Mouse (Mus musculus) regulatory T cell (primary cell): ENCODE results near the gene Cers6.

Source experiments
- in situ Hi-C: fragments of 300-600 bp; cut with MboI, MseI; formaldehyde crosslinking; loops from one replicate; pipeline ENCODE4 v1.15.1; 2025; ENCODE audit warnings: high pct_unique_total_duplicates

Cers6 gene

DNA sequence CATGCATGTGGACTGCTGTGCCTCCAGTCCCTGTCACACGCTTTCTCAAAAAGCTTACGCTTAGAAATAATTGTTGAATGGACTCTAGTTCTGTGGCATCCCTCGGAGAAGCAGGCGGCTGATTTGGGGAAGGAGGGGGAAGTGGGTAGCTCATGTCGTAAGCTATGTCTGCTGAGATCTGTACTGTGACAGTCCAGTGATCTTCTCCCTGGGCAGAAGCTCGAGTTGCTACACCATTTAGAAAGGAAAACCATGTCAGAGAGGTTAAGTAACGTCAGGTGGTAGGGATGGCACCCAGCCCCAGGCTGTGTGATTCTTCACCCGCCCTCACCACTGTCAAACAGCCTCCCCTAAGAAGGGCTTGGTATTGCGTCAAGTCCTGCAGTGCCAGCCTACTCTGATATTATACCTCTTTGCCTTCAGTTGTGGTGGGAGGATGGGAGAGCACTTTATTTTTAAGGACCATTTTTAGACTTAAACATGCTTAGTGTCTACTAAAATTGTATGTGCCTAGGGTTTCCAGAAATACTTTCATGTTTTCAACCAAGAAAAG lies 154.0 kb downstream of the Cers6 start:
- in situ Hi-C loops = no loop called here

DNA sequence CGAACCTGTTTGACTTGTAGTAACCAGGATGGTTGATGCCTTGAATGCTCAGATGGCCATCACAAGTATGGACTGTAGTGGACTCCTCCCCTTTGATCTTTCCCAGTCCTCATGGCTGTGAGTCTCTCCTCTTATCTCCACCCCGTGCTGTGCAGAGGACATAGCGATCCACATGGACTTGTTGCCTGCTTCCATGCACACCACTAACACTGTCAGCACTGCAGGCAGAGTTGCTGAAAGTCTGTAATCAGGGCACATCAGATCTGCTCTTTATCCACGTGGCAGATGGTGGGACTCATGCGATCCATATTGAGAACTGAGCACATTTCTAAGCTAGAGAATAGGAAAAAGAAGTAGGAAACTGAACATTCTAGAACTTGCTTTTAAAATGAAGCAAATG lies 154.6 kb downstream of the Cers6 start:
- in situ Hi-C loops = no loop called here

DNA sequence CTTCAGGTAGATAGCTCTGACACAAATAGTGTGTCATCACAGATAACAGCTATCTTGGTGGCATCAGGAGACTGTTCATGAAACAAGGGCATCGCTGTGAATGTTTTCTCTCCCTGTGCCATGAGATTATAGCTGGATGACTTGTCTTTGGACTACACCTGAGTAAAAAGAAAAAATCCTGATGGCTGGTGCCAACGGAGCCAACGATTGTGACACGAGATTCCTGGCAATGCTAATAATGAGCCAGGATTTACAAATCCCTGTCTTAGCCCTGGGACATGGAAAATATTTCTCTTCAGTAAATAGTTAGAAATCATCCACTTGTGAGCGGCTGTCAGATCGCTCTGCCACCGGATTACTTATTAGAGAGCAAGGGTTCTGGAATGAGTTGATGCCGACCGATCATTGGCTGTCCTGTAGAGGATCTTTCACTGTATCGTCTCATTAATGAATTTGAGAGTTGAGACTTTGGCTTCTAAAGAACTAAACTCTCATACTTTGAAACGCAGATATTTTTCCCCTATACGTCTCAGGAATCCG lies 157.9 kb downstream of the Cers6 start:
- in situ Hi-C loops = no loop called here

DNA sequence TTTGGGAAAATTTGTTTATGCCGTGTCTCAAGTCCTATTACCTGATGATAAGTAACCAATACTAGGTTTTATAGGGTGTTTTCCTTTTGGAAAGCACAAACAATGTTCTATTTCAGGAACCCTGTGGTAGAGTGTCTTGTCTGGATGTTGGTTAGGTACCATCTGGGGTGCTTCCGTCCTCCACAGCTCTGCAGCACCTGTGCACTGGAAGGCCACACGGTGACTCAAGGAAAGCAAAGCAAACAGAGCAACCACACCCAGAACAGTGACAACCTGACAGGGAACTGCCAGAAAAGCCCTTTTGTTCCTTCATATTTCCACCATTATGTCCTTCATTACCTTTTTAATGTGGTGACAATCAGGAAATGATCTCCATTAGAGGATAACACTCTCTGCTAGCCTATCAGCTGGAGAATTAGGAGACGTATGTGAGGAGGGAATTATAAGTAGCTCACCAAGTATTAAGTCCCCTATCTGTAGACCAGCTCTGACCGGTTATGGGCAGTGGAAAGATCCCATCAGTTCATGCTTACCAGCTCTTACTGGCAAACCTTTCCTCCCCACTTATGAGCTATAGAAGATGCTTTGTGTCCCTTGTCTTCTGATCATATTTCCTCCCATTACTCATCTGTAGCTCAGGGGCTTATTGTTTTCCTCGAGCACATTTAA lies 158.7 kb downstream of the Cers6 start:
- in situ Hi-C loops = no loop called here

DNA sequence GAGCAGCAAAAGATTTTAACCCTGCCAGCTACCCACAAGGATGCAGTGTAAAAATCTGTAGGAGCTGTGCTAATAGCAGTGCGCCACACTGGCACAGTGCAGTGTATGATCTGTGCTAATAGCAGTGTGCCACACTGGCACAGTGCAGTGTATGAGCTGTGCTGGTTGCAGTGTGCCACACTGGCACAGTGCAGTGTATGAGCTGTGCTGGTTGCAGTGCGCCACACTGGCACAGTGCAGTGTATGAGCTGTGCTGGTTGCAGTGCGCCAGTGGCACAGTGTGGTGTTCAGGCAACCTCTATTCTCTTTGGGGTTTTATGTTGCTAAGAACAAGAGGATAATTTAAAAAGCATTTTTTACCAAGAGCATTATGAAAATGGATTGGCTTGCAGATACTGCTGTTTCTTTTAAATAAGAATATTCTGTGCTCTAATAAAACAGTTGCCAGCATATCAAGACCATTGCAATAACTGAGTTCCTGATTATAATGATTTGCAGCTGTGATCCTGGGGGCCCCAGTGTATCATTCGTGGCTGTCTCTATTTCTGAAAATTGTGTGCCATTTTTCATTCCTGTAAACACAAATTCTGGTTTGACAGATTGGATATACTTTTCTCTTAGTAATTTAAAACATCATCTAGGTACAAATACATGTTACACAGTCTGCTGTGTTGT lies 159.5 kb downstream of the Cers6 start:
- in situ Hi-C loops = no loop called here

DNA sequence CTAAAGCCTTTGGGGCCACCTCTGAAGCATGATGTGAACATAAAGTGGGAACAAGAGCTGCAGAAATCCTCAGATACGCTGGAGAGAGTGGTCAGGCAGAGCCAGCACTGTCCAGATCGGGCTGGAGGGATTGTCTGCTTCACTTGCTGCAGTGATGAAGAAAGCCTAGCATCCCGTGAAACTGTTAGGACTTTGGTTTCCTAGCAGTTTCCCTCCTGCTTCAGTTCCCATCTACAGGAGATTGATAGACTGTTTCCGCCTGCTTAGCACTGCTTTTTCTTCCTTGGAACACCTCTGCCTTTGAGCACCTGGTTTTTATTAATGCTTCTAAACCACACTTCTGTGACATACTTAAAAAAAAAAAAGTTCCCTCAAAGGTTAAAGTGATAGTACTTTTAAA lies 160.3 kb downstream of the Cers6 start:
- in situ Hi-C loops = no loop called here

DNA sequence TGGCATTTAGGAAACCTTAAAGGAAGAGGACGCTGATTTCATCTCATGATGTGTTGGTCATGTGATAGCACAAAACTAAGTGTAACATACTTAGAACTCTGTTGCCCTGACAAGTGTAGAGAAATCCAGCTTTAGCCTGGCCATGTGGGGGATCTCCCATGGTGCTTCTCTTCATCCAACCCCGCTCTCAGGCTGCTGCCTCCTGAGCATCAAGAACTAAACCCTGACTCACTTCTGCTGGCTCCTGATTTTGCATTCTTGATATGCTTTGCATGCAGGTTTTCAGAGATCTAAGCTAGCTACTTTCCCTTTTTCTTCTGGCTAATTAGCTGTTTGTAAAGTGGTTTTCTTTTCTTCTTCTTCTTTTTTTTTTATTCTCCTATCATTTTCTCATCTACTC lies 163.6 kb downstream of the Cers6 start:
- in situ Hi-C loops = no loop called here

DNA sequence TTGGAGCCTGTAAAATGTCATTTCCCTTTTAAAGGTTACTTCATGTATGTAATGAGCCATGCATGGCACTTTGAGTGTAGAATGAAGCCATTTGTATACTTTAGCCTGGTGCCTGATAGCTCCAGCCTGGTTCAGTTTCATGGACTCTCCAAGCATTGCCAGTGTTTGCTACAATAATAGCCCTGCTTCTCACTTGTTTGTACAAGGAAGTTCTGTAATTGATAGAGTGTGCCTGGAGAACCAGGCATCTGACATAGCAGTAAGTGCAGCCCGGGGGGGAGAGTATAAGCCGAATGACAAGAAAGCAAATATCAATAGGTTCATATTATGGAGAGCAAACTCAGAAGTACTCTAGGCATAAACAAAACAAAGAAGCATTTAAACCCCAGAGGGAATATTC lies 171.3 kb downstream of the Cers6 start:
- in situ Hi-C loops = no loop called here

DNA sequence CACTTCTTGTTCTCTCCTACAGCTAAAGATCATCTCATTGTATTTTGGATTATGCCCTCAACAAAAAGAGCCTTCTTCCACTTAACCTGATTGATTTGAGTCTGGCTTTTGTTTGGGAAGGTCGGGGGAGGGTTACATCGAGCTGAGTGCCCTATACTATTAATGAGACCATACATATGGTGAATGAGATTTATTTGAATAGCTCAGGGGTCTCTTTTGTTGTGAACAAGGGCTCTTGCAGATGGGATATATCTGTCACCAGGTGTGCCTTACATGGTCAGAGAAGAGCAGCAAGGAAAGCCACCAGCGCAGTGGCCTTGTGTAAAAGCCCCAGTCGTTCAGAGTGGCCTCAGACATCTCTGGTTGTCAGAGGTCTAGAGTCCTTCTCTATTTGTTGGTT lies 174.2 kb downstream of the Cers6 start:
- in situ Hi-C loops = no loop called here

DNA sequence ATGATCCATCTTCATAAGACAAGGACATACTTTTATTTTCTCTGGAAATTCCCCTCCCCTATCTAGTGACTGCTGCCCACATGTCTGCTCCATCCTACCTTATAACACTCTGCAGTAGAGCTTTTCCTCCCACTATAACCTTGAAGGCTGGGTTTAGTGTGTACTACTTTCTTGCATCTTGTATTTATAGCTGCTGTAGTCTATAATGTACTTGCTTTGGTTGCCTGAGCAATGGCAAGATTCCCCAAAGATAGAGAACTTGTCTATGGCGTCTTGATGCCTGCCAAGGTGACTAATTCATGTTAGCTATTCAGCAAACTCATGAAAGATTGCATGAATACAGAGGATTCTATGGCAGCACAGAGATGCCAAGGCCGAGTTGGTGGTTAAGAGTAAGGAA lies 176.1 kb downstream of the Cers6 start:
- in situ Hi-C loops = no loop called here

DNA sequence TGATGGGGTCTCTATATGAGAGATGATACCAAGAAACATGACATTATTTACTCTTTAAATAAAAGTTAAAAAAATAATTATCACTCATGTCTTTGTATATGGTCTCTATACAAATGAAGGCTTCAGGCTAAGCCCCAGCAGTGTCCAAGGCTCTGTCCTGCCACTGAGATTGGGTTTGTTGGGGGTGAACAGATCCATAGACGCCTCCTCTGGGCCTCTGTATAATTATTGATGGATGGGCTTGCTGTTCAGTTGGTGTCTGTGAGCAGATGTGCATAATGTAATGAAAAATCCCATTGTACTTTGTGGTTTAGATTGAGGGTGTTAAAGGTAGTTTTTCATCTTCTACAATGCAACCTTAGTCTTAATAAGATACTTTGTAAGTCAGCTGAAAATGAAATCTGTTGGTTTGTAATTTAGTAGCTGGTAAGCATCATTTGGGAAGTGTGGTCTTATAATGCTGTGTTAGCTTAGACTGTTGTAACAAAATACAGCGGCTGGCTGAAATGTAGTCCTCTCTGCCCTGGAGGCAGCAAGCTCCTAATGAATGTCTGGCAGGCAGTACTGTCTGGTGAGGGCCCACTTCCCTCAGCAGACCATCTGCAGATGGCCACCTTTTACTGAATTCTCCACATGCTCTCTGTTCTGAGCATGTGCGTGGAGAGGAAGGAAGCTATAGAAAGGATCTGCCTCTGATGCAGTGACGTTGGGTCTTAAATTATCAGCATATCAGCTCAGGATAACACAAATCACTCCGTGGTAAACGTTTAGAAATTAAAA lies 181.3 kb downstream of the Cers6 start:
- in situ Hi-C loops = no loop called here

DNA sequence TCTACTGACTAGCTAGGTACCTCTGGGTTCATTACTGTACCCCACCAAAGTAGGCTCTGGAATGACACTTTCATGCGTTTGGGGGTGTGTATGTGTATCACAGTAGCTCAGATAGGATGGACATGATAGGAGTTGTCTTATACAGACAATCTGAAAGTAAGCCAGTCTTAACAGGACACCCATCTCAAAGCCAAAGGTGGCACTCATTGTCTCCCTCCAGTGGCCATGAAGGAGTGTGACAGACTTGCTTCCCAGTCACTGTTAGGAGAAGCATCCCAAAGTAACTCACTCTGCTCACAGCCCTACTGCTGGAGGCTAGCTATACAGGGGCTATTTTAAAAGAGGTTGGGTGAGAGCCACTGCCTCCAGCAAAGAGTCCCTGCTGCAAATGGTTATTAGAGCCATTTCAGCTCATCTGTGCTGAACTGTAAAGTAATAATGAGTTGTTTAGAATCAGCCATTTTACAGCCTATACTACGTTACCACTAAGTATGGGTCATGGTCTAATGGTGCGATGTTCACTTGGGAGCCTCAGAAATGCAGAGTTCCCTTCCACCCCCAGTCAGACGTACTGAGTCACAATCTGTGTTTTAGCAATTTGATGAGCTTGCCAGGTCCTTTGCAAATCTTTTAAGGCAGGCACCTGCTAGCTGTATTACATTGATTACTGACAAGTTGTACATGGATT lies 182.3 kb downstream of the Cers6 start:
- in situ Hi-C loops = no loop called here

DNA sequence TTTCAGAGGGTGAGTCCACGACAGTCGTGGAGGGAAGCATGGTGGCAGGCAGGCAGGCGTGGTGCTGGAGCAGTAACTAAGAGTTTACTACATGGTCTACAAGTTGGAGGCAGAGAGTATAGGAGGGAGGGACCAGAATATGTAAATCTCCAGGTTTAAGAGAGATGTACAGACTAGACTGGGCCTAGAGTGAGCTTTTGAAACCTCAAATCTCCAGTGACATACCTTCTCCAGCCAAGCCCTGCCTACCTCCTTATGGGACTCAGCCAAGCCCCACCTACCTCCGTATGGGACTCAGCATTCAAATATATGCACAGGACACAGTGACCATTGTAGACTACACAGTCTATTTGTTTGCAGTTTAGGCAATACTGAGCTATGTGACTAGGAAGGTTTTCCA lies 184.7 kb downstream of the Cers6 start:
- in situ Hi-C loops = no loop called here

DNA sequence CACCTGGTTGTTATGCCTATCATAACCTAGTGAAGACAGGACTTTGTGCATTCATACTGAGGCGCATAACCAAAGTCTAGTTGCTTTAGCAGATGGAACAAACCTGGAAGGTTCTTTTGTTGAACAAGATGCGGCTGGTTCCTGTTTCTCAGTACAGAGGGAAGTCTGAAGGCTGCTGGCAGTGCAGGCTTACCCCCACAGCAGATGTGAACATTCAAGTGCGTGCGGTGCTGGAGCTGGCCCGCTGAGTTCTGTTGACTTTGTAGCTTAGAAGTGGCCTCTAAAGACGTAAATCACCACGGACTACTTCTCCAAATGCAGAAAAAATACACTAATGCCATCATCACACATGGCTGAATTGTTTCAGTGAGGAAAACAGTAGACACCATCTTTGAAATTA lies 186.1 kb downstream of the Cers6 start:
- in situ Hi-C loops = no loop called here

DNA sequence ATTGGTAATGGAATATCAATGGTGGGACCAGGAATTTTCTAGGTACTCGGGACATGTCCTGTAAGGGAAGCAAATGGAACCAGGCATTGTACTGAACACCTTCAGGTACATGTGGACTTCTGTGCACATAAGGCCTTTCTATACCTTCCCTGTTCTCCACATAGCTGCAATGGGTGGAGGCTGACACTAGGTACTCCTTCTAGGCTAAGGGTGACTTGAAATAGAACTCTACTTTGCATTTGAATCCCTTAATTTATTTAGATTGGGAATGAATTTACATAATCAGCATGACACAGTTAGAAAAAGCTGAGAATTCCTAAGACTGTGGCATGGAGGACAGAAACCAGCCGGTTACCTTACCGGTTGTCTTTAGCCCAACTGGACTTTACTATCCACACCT lies 186.6 kb downstream of the Cers6 start:
- in situ Hi-C loops = no loop called here

DNA sequence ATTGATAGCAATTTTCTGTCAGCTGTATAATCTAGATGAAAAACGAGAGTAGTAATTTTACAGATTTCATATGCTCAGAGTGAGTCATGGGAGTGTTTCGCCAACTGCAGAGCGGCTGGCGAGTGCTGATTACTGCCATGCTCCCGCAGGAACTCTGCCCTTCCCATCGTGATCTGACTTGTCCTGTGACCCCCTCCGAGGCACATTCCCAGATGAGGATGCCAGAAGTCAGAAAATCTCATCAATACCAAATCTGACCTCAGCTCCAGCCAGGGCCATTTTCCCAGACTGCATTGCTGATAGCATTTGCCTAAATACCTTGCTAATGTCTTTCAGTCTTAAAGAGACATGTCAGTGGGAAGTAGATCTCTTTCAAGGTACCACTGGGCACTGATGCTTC lies 187.9 kb downstream of the Cers6 start:
- in situ Hi-C loops = no loop called here

DNA sequence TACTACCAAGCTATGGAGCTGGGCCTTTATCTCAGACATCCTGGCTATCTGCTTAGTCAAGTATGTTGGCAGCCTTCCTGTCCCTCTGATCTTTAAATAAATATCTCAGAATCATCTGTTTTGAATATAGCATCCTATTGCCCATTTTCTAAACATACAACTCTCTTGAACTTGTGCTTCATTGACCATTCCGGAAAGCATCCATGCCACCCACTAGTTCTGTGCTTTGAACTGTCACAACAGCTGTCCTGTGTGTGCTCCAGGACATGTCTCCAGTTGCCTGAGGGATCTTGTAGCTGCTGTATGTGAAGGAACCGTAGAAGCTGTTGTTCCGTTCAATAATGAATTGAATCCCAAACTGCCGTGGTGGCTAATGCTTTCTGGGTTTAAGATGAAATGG lies 188.9 kb downstream of the Cers6 start:
- in situ Hi-C loops = no loop called here

DNA sequence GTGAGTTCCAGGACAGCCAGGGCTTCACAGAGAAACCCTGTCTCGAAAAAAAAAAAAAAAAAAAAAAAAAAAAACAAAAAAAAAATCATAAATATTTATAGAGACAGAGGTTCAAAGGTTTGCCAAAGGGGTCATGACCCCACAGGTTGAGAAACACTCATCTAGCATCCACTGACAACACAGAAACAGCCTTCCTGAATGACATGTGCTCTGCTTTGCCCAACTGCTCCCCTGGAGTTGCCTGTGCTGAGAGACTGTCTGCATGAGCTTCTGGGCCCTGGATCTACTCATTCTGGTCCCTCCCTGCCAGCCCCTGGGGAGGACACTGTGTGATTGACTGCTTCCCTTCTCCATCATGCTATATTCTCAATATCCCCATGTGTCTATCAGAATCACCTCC lies 190.4 kb downstream of the Cers6 start:
- in situ Hi-C loops = no loop called here

DNA sequence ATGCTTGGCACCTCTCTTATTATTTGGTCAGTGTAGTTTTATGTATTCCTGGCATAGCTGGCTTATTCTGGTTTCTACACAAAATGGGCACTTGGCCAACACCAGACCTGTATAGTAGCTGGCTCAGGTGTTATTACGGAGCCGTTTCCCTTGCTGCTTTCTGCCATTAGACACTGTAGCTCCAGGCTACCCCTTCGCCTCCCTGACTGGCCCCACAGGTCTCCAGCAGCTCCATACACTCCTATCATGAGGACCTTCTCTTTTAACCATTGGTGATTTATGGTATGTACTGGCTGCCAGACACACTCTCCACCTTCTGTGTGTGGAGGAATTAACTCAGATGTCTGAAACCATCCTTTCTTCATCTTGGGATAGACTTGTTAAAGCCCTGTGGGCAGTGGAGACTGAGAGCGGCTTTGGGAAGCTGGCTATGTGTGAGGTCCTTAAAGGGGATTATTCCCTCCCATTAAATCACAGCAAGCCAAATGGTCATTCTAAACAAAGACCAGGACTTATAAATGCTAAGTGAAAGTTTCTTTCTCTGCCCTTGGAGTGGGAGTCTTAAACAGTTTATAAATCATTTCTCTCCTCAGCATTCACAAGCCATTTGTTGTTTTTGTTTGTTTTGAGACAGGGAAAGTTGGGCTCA lies 192.1 kb downstream of the Cers6 start:
- in situ Hi-C loops = no loop called here

DNA sequence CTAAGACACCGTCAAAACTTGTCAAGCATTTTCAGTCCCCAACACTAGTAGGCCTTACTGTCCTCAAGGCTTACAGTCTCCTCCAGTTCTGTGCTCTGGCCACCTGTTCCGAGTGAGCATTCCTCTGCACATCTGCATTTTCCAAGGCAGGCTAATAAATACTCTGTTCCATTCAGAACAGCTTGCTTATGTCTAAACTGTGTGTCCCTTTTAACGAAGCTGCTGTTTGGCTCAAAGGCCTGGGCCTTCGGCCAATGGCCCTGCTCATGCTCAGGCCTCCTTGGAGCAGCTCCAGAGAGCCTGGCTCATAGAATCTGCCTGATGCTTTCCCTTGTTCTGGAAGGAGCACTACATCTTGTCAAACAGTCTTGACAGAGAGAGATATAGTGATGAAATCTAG lies 193.0 kb downstream of the Cers6 start:
- in situ Hi-C loops = no loop called here

DNA sequence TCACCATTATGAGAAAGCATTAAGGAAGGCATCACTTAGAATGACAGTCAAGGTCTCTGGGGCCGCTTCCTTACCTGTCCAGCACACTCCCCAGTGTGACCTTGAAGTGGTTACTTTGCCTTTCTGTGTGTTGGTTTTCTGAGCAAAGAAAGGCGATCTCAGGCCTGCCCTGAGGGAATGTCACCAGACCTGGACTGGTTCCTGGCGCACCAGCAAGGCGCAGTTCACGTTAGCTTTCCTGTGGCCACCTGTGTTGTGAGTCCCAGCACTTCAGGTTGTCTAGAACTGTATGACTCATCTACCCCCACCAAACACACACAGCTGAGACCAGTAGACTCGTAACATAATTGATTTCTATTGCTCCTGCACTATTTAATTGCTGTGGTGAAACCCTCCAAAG lies 193.9 kb downstream of the Cers6 start:
- in situ Hi-C loops = loop anchor here (5.0 kb wide), 1 partner anchor 273 kb away; no protein-coding TSS in a partner anchor
